Mouse (Mus musculus) hindbrain, embryonic 12.5 days (tissue): ENCODE measurements around the gene Cyp2f2. TPM values are rescaled to one million over a fixed set of nuclear protein-coding genes. Genes with fewer than 3 reads are reported as not detected.
A peak's percentile ranks its signal among the peaks of the same experiment; 100 is the strongest.

Experiments
- ATAC-seq: fragments of 200-750 bp; cut with Nextera tagmentation; 2 replicates; pipeline ENCODE4 v1.8.0; 2017; ENCODE audit warnings: moderate TSS enrichment; ENCODE audit not compliant: low FRiP score
- H3K27ac ChIP-seq: fragments of 300-500 bp; sonication (generic); 2 replicates; pipeline ENCODE4 v1.5.1; 2016; ENCODE audit warnings: mild to moderate bottlenecking
- H3K27me3 ChIP-seq: fragments of 300-500 bp; sonication (generic); 2 replicates; pipeline ENCODE4 v1.6.1; 2016; ENCODE audit warnings: mild to moderate bottlenecking
- H3K36me3 ChIP-seq: fragments of 300-500 bp; sonication (generic); 2 replicates; pipeline ENCODE4 v1.6.1; 2016; ENCODE audit warnings: mild to moderate bottlenecking
- H3K4me1 ChIP-seq: fragments of 300-500 bp; sonication (generic); 2 replicates; pipeline ENCODE4 v1.6.1; 2016
- H3K4me2 ChIP-seq: fragments of 300-500 bp; sonication (generic); replicated peaks from 2 replicates; pipeline ENCODE4 v1.6.1; 2016; ENCODE audit warnings: mild to moderate bottlenecking
- H3K4me3 ChIP-seq: fragments of 300-500 bp; sonication (generic); 2 replicates; pipeline ENCODE4 v1.5.1; 2016; ENCODE audit warnings: mild to moderate bottlenecking
- H3K9ac ChIP-seq: fragments of 300-500 bp; sonication (generic); 2 replicates; pipeline ENCODE4 v1.6.1; 2016; ENCODE audit warnings: mild to moderate bottlenecking, moderate library complexity
- H3K9me3 ChIP-seq: fragments of 300-500 bp; sonication (generic); replicated peaks from 2 replicates; pipeline ENCODE4 v1.6.1; 2016; ENCODE audit warnings: mild to moderate bottlenecking
- WGBS: fragments of 180-500 bp; shearing (Covaris S2); methylation state at CpG from one replicate; pipeline ENCODE4 v1.1.7; 2016; 5-methylcytosine and 5-hydroxymethylcytosine counted together
- polyA plus RNA-seq: library from polyadenylated mRNA; unstranded; fragments of >200 nt; fragmentation: Nextera tagmentation; extraction: Ambion mirVana; gene quantifications from 2 replicates; pipeline ENCODE4 v1.2.1, GENCODE M21; 2016

Gene Cyp2f2
- polyA plus RNA-seq, 1 experiment from 2014 or later = not detected

- H3K4me3 ChIP-seq = peak overlapping the region; percentile 69
Measured at GRCm38 (mm10) chr7:27167475-27168094, 47.9 kb downstream of the Cyp2f2 start.

GRCm38 (mm10) chr7:27168371-27168770 is 48.7 kb downstream of the Cyp2f2 start:
- H3K36me3 ChIP-seq = peaks cover 47% of the 10 kb centered on the region
- H3K4me3 ChIP-seq = no peak overlapping the region

More at GRCm38 (mm10) chr7:27167475-27168094, 47.9 kb downstream of the Cyp2f2 start:
- Histone ChIP-seq H3K36me3 (peaks cover 43% of the 10 kb centered on the region), H3K4me1 (peaks cover 40% of the 10 kb centered on the region), H3K27me3 (no peaks in the 10 kb centered on the region), H3K9me3 (no peaks in the 10 kb centered on the region), H3K4me2 (peak overlapping the region; percentile 87), H3K9ac (peak overlapping the region; percentile 91), H3K27ac (peak overlapping the region; percentile 99)
- peak; percentile 7; the same call in 1 of the 2 replicates for ATAC-seq
- 78% methylated on average over 11 of the region's 11 CpGs for WGBS

GRCm38 (mm10) chr7:27170981-27171380 is 51.3 kb downstream of the Cyp2f2 start:
- Histone ChIP-seq H3K36me3 (peaks cover 41% of the 10 kb centered on the region), H3K9me3 (no peaks in the 10 kb centered on the region), H3K4me2 (no peak overlapping the region), H3K27ac (no peak overlapping the region), H3K4me3 (no peak overlapping the region), H3K4me1 (peaks cover 9% of the 10 kb centered on the region), H3K9ac (no peak overlapping the region), H3K27me3 (no peaks in the 10 kb centered on the region)
- no peak for ATAC-seq
- 92% methylated on average over 3 of the region's 3 CpGs for WGBS

More at GRCm38 (mm10) chr7:27168371-27168770, 48.7 kb downstream of the Cyp2f2 start:
- Histone ChIP-seq H3K9me3 (no peaks in the 10 kb centered on the region), H3K27ac (no peak overlapping the region), H3K27me3 (no peaks in the 10 kb centered on the region), H3K9ac (no peak overlapping the region), H3K4me2 (no peak overlapping the region; the same call in 1 of the 2 replicates), H3K4me1 (peaks cover 32% of the 10 kb centered on the region)
- no peak for ATAC-seq
- 91% methylated on average over 5 of the region's 5 CpGs for WGBS

- H3K9ac ChIP-seq = no peak overlapping the region
Measured at GRCm38 (mm10) chr7:27174496-27174895, 54.8 kb downstream of the Cyp2f2 start.

GRCm38 (mm10) chr7:27174896-27175295 is 55.2 kb downstream of the Cyp2f2 start:
- ATAC-seq = no peak
- WGBS = 92% methylated on average over 7 of the region's 7 CpGs

More at GRCm38 (mm10) chr7:27174496-27174895, 54.8 kb downstream of the Cyp2f2 start:
- Histone ChIP-seq H3K4me1 (peaks cover 8% of the 10 kb centered on the region), H3K27me3 (no peaks in the 10 kb centered on the region), H3K27ac (no peak overlapping the region), H3K4me3 (no peak overlapping the region), H3K9me3 (no peaks in the 10 kb centered on the region), H3K4me2 (no peak overlapping the region), H3K36me3 (peaks cover 41% of the 10 kb centered on the region)
- ATAC-seq = no peak
- WGBS = 90% methylated on average over 15 of the region's 15 CpGs

GRCm38 (mm10) chr7:27177942-27178323 is 58.2 kb downstream of the Cyp2f2 start:
- peak overlapping the region; percentile 60 for H3K4me2 ChIP-seq
- peak overlapping the region; percentile 96 for H3K27ac ChIP-seq
- peak overlapping the region; percentile 66 for H3K9ac ChIP-seq
- H3K9me3 ChIP-seq = no peaks in the 10 kb centered on the region
- WGBS = 24% methylated on average over 4 of the region's 4 CpGs
- ATAC-seq = peak; percentile 6
- no peaks in the 10 kb centered on the region for H3K27me3 ChIP-seq
- peak overlapping the region; percentile 63 for H3K4me3 ChIP-seq
- H3K36me3 ChIP-seq = peaks cover 19% of the 10 kb centered on the region
- peaks cover 11% of the 10 kb centered on the region for H3K4me1 ChIP-seq

More at GRCm38 (mm10) chr7:27174896-27175295, 55.2 kb downstream of the Cyp2f2 start:
- Histone ChIP-seq H3K27me3 (no peaks in the 10 kb centered on the region), H3K4me2 (no peak overlapping the region), H3K9ac (no peak overlapping the region), H3K9me3 (no peaks in the 10 kb centered on the region), H3K36me3 (peaks cover 41% of the 10 kb centered on the region), H3K27ac (no peak overlapping the region), H3K4me1 (peaks cover 9% of the 10 kb centered on the region), H3K4me3 (no peak overlapping the region)

- H3K9ac ChIP-seq = peak within 1 kb of the TSS; percentile 66
- peaks cover 11% of the 10 kb centered on the region for H3K4me1 ChIP-seq
- peak within 1 kb of the TSS; percentile 63 for H3K4me3 ChIP-seq
- peak within 1 kb of the TSS; percentile 60 for H3K4me2 ChIP-seq
- under 1% methylated on average over 52 of the region's 53 CpGs for WGBS
- peaks cover 19% of the 10 kb centered on the region for H3K36me3 ChIP-seq
- H3K27ac ChIP-seq = peak within 1 kb of the TSS; percentile 96
- no peaks in the 10 kb centered on the region for H3K27me3 ChIP-seq
- ATAC-seq = peak; percentile 98
- H3K9me3 ChIP-seq = no peaks in the 10 kb centered on the region
Measured at GRCm38 (mm10) chr7:27178324-27179216, 58.9 kb downstream of the Cyp2f2 start, which contains the start of gene Rab4b. Gene Rab4b (minus strand): TSS chr7:27178896.

- Histone ChIP-seq H3K4me1 (peaks cover 11% of the 10 kb centered on the region), H3K9ac (peak overlapping the region; percentile 44), H3K4me3 (peak overlapping the region; percentile 63), H3K9me3 (no peaks in the 10 kb centered on the region), H3K27ac (peak overlapping the region; percentile 79), H3K4me2 (peak overlapping the region; percentile 60), H3K27me3 (no peaks in the 10 kb centered on the region), H3K36me3 (peaks cover 16% of the 10 kb centered on the region)
- WGBS = 48% methylated on average over 16 of the region's 16 CpGs
- ATAC-seq = peak; percentile 2; the same call in 1 of the 2 replicates
Measured at GRCm38 (mm10) chr7:27179217-27179918, 59.7 kb downstream of the Cyp2f2 start.

- Histone ChIP-seq H3K4me2 (no peak overlapping the region), H3K27ac (no peak overlapping the region), H3K4me1 (peaks cover 11% of the 10 kb centered on the region), H3K9me3 (no peaks in the 10 kb centered on the region), H3K36me3 (peaks cover 18% of the 10 kb centered on the region), H3K27me3 (no peaks in the 10 kb centered on the region), H3K4me3 (no peak overlapping the region), H3K9ac (no peak overlapping the region)
- ATAC-seq = no peak
- WGBS = 68% methylated on average over 5 of the region's 5 CpGs
Measured at GRCm38 (mm10) chr7:27180036-27180435, 60.3 kb downstream of the Cyp2f2 start.

- Histone ChIP-seq H3K4me1 (peaks cover 11% of the 10 kb centered on the region), H3K36me3 (peaks cover 29% of the 10 kb centered on the region), H3K4me3 (peak within 1 kb of the TSS; percentile 9; the same call in 1 of the 2 replicates), H3K27me3 (no peaks in the 10 kb centered on the region), H3K9me3 (no peaks in the 10 kb centered on the region), H3K4me2 (no peak within 1 kb of the TSS), H3K9ac (no peak within 1 kb of the TSS), H3K27ac (peak within 1 kb of the TSS; percentile 68)
- 67% methylated on average over 14 of the region's 14 CpGs for whole genome bisulfite sequencing
- ATAC-seq = no peak
Measured at GRCm38 (mm10) chr7:27180837-27181695, 61.4 kb downstream of the Cyp2f2 start, which contains the start of the genes Gm21983 and Mia. Gene Gm21983 (minus strand): TSS chr7:27181086. Gene Mia (minus strand): TSS chr7:27181157.

- H3K36me3 ChIP-seq = peaks cover 43% of the 10 kb centered on the region
- H3K4me3 ChIP-seq = no peak overlapping the region
- no peak overlapping the region for H3K4me2 ChIP-seq
- no peak for ATAC-seq
- H3K27ac ChIP-seq = no peak overlapping the region
- H3K4me1 ChIP-seq = peaks cover 11% of the 10 kb centered on the region
- no peaks in the 10 kb centered on the region for H3K9me3 ChIP-seq
- no peaks in the 10 kb centered on the region for H3K27me3 ChIP-seq
- no peak overlapping the region for H3K9ac ChIP-seq
- WGBS = 86% methylated on average over 1 of the region's 1 CpGs
Measured at GRCm38 (mm10) chr7:27182498-27182897, 62.8 kb downstream of the Cyp2f2 start.
